Mouse (Mus musculus) midbrain, embryonic 15.5 days (tissue): ENCODE data around the gene Vmn1r49. TPM values are rescaled to one million over a fixed set of nuclear protein-coding genes. Genes with fewer than 3 reads are reported as not detected.
"Not testable (repeated sequence)": the region's sequence is repeated elsewhere in the genome, so short reads cannot be mapped to it uniquely, and the experiment has no call there.

ENCODE experiments used
- ATAC-seq: fragments of 200-750 bp; cut with Nextera tagmentation; replicated peaks from 2 replicates; pipeline ENCODE4 v1.8.0; 2017; ENCODE audit warnings: moderate TSS enrichment
- H3K27ac ChIP-seq: fragments of 300-500 bp; sonication (generic); 2 replicates; pipeline ENCODE4 v1.5.1; 2015; ENCODE audit warnings: mild to moderate bottlenecking, inconsistent platforms
- H3K27me3 ChIP-seq: fragments of 300-500 bp; sonication (generic); replicated peaks from 2 replicates; pipeline ENCODE4 v1.6.1; 2015; ENCODE audit warnings: inconsistent platforms
- H3K36me3 ChIP-seq: fragments of 300-500 bp; sonication (generic); replicated peaks from 2 replicates; pipeline ENCODE4 v1.6.1; 2015; ENCODE audit warnings: inconsistent platforms
- H3K4me1 ChIP-seq: fragments of 300-500 bp; sonication (generic); 2 replicates; pipeline ENCODE4 v1.6.1; 2015; ENCODE audit warnings: inconsistent platforms
- H3K4me2 ChIP-seq: fragments of 300-500 bp; sonication (generic); 2 replicates; pipeline ENCODE4 v1.6.1; 2015; ENCODE audit warnings: inconsistent platforms, mild to moderate bottlenecking, moderate library complexity
- H3K4me3 ChIP-seq: fragments of 300-500 bp; sonication (generic); 2 replicates; pipeline ENCODE4 v1.5.1; 2015; ENCODE audit warnings: mild to moderate bottlenecking, inconsistent platforms
- H3K9ac ChIP-seq: fragments of 300-500 bp; sonication (generic); 2 replicates; pipeline ENCODE4 v1.6.1; 2015; ENCODE audit warnings: mild to moderate bottlenecking, inconsistent platforms
- H3K9me3 ChIP-seq: fragments of 300-500 bp; sonication (generic); 2 replicates; pipeline ENCODE4 v1.6.1; 2016; ENCODE audit warnings: inconsistent platforms
- WGBS: fragments of 180-500 bp; shearing (Covaris S2); methylation state at CpG from one replicate; pipeline ENCODE4 v1.1.7; 2015; ENCODE audit warnings: mixed read lengths; 5-methylcytosine and 5-hydroxymethylcytosine counted together
- polyA plus RNA-seq: library from polyadenylated mRNA; unstranded; fragments of >200 nt; fragmentation: Nextera tagmentation; extraction: Ambion mirVana; gene quantifications from 2 replicates; pipeline ENCODE4 v1.2.1, GENCODE M21; 2015

Vmn1r49 gene
- polyA plus RNA-seq, result not detected in 2 replicates

GRCm38 (mm10) chr6:90078406-90078805, at the start of gene Vmn1r49:
Gene Vmn1r49, minus strand, starts transcription at chr6:90078506.
- WGBS, result 79% methylated on average over 4 of the region's 4 CpGs
- H3K4me2 ChIP-seq, result no peak within 1 kb of the TSS

GRCm38 (mm10) chr6:90122296-90122695, 44.0 kb upstream of the Vmn1r49 start, which contains the start of gene Vmn1r51:
Gene Vmn1r51, plus strand, starts transcription at chr6:90122596.
- WGBS, result 98% methylated on average over 1 of the region's 1 CpGs
- H3K27me3 ChIP-seq, H3K9me3 ChIP-seq, ATAC-seq, H3K4me3 ChIP-seq, H3K9ac ChIP-seq, H3K27ac ChIP-seq, H3K4me2 ChIP-seq, H3K36me3 ChIP-seq, H3K4me1 ChIP-seq: not testable (repeated sequence)

More at GRCm38 (mm10) chr6:90078406-90078805, at the start of gene Vmn1r49:
- H3K36me3 ChIP-seq, result no peaks in the 10 kb centered on the region
- no peak within 1 kb of the TSS for H3K9ac ChIP-seq
- no peaks in the 10 kb centered on the region for H3K27me3 ChIP-seq
- H3K4me1 ChIP-seq, result no peaks in the 10 kb centered on the region
- H3K27ac ChIP-seq, result no peak within 1 kb of the TSS
- no peak for ATAC-seq
- no peak within 1 kb of the TSS for H3K4me3 ChIP-seq
- H3K9me3 ChIP-seq, result no peaks in the 10 kb centered on the region

- no peaks in the 10 kb centered on the region for H3K27me3 ChIP-seq
- no peaks in the 10 kb centered on the region for H3K4me1 ChIP-seq
- H3K27ac ChIP-seq, result no peak within 1 kb of the TSS
- H3K4me2 ChIP-seq, result no peak within 1 kb of the TSS
- no peaks in the 10 kb centered on the region for H3K9me3 ChIP-seq
- no peaks in the 10 kb centered on the region for H3K36me3 ChIP-seq
- no peak for ATAC-seq
- H3K4me3 ChIP-seq, result no peak within 1 kb of the TSS
- 71% methylated on average over 2 of the region's 2 CpGs for WGBS
- no peak within 1 kb of the TSS for H3K9ac ChIP-seq
Observed at GRCm38 (mm10) chr6:90101130-90101529, 22.8 kb upstream of the Vmn1r49 start, which contains the start of gene Vmn1r50. Gene Vmn1r50, plus strand, starts transcription at chr6:90101430.

- no peak for ATAC-seq
- no peak overlapping the region for H3K4me2 ChIP-seq
- H3K9ac ChIP-seq, result no peak overlapping the region
- H3K27me3 ChIP-seq, result no peaks in the 10 kb centered on the region
- WGBS, result 99% methylated on average over 2 of the region's 2 CpGs
- H3K27ac ChIP-seq, result no peak overlapping the region
- no peak overlapping the region for H3K4me3 ChIP-seq
- no peaks in the 10 kb centered on the region for H3K4me1 ChIP-seq
- no peaks in the 10 kb centered on the region for H3K36me3 ChIP-seq
- H3K9me3 ChIP-seq, result no peaks in the 10 kb centered on the region
Observed at GRCm38 (mm10) chr6:90100566-90100965, 22.3 kb upstream of the Vmn1r49 start.

- not testable (repeated sequence) for H3K9me3 ChIP-seq, ATAC-seq, H3K4me2 ChIP-seq, H3K9ac ChIP-seq, H3K36me3 ChIP-seq, H3K27ac ChIP-seq, H3K4me1 ChIP-seq, H3K4me3 ChIP-seq, H3K27me3 ChIP-seq
- no CpG with 5 or more reads among the region's 2 CpGs for WGBS
Observed at GRCm38 (mm10) chr6:90036741-90037140, 41.6 kb downstream of the Vmn1r49 start, which contains the start of gene Vmn1r48. Gene Vmn1r48, minus strand, starts transcription at chr6:90036841.

Other genes with a start within 250 kb of the Vmn1r49 start
- gene Vmn1r42, start 202.1 kb downstream of the Vmn1r49 start, polyA plus RNA-seq, result not detected in 2 replicates
- not detected in 2 replicates for gene Vmn1r43, start 202.1 kb downstream of the Vmn1r49 start, polyA plus RNA-seq
- not detected in 2 replicates for gene Vmn1r44, start 194.8 kb downstream of the Vmn1r49 start, polyA plus RNA-seq
- not detected in 2 replicates for gene Vmn1r45, start 137.9 kb downstream of the Vmn1r49 start, polyA plus RNA-seq
- gene Vmn1r46, start 109.2 kb downstream of the Vmn1r49 start, polyA plus RNA-seq, result not detected in 2 replicates
- gene Vmn1r47, start 62.4 kb downstream of the Vmn1r49 start, polyA plus RNA-seq, result not detected in 2 replicates
- not detected in 2 replicates for gene Vmn1r48, start 41.7 kb downstream of the Vmn1r49 start, polyA plus RNA-seq
- gene Vmn1r50, start 22.9 kb upstream of the Vmn1r49 start, polyA plus RNA-seq, result not detected in 2 replicates
- 0.06 TPM in 1 of 2 replicates, not detected in the other for gene Vmn1r51, start 44.1 kb upstream of the Vmn1r49 start, polyA plus RNA-seq
- not detected in 2 replicates for gene Vmn1r52, start 96.3 kb upstream of the Vmn1r49 start, polyA plus RNA-seq
- not detected in 2 replicates for gene V1ra8, start 124.3 kb upstream of the Vmn1r49 start, polyA plus RNA-seq
- not detected in 2 replicates for gene Vmn1r53, start 145.9 kb upstream of the Vmn1r49 start, polyA plus RNA-seq
- gene Vmn1r54, start 167.8 kb upstream of the Vmn1r49 start, polyA plus RNA-seq, result not detected in 2 replicates
- not detected in 2 replicates for gene BC048671, start 222.7 kb upstream of the Vmn1r49 start, polyA plus RNA-seq
- gene Chst13, start 246.7 kb upstream of the Vmn1r49 start, polyA plus RNA-seq, result not detected in 2 replicates